Mouse (Mus musculus): Measurements from ENCODE around the gene Cep95. TPM values are rescaled to one million over a fixed set of nuclear protein-coding genes. Genes with fewer than 3 reads are reported as not detected.

Gene Cep95
- polyA plus RNA-seq, 1 experiment from 2014 or later = 10.0 TPM

- Histone ChIP-seq H3K4me1 (ENCODE audit: control insufficient read depth, low read depth, low read length) (no peaks in the 10 kb centered on the region; the same call in 1 of the 2 replicates), H3K9me3 (replicated peaks; ENCODE audit: control insufficient read depth, low read length) (no peaks in the 10 kb centered on the region), H3K9ac (ENCODE audit: low read depth, low read length) (no peak within 1 kb of the TSS), H3K27ac (ENCODE audit: low read length) (peak within 1 kb of the TSS; percentile 55), H3K4me2 (ENCODE audit: low read depth, low read length) (peak within 1 kb of the TSS; percentile 27; the same call in 1 of the 2 replicates), H3K27me3 (ENCODE audit: control insufficient read depth, insufficient read depth, low read depth, low read length) (peaks cover 2% of the 10 kb centered on the region; the same call in 1 of the 2 replicates), H3K4me3 (ENCODE audit: low read depth, low read length) (peak within 1 kb of the TSS; percentile 25), H3K36me3 (ENCODE audit: control insufficient read depth, insufficient read depth) (no peaks in the 10 kb centered on the region; the same call in 1 of the 2 replicates)
- ATAC-seq (ENCODE audit: low read depth) = 0 out of 2 replicates have a peak, but pooled peaks have one; percentile 21
- 20% methylated on average over 17 of the region's 17 CpGs for WGBS (ENCODE audit: insufficient replicate concordance)
These were observed 37.7 kb upstream of the Cep95 start, which contains the start of gene Milr1 for GRCm38 (mm10) chr11:106751039-106752018. Gene Milr1, plus strand, starts transcription at chr11:106751226.

DNA sequence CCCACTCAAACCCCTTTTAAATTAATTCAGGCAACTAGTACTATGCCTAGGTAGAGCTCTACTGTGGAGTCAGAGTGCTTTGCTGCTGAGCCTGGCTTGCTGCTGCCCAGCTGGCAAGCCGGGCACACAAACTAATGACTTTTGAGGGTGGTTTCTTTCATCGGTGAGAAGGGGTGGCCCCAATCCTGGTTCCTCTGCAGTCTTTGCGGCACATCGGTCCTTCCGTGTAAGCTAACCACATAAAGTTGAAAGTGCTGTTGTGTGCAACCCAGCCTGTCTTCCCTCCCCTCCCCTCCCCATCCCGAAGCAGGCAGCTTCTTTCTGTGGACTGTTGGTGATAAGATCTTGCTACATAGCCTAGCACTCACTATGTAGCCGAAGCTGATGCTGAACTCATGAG lies 36.9 kb upstream of the Cep95 start:
- 21% methylated on average over 7 of the region's 7 CpGs for WGBS (ENCODE audit: insufficient replicate concordance)
- peak overlapping the region; percentile 10; the same call in 1 of the 2 replicates for H3K4me2 ChIP-seq (ENCODE audit: low read depth, low read length)
- H3K27ac ChIP-seq (ENCODE audit: low read length) = peak overlapping the region; percentile 55
- H3K4me1 ChIP-seq (ENCODE audit: control insufficient read depth, low read depth, low read length) = no peaks in the 10 kb centered on the region; the same call in 1 of the 2 replicates
- no peaks in the 10 kb centered on the region; the same call in 1 of the 2 replicates for H3K36me3 ChIP-seq (ENCODE audit: control insufficient read depth, insufficient read depth)
- H3K4me3 ChIP-seq (ENCODE audit: low read depth, low read length) = peak overlapping the region; percentile 25
- peaks cover 2% of the 10 kb centered on the region; the same call in 1 of the 2 replicates for H3K27me3 ChIP-seq (ENCODE audit: control insufficient read depth, insufficient read depth, low read depth, low read length)
- no peak overlapping the region for H3K9ac ChIP-seq (ENCODE audit: low read depth, low read length)
- ATAC-seq (ENCODE audit: low read depth) = peak; percentile 30; the same call in 1 of the 2 replicates
- no peaks in the 10 kb centered on the region for H3K9me3 ChIP-seq (replicated peaks; ENCODE audit: control insufficient read depth, low read length)

DNA sequence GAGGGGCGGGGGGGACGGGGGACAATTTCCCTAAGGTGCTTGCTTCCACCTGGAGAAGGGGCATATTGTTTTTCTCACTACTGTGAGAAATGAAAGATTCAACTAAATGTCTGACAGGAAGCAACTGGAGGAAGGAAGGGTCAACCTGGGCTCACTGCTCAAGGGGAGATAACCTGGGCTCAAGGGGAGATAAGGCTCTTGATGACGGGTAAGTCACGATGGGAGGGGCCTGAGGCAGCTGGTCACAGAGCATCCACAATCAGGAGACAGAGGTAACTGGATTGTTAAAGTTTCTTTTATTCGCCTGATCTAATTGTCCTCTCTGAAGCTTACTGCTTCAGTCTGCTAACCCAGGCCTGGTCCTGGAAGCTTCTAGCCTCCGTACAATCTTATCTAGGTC lies 35.7 kb upstream of the Cep95 start:
- H3K27me3 ChIP-seq (ENCODE audit: control insufficient read depth, insufficient read depth, low read depth, low read length) = peaks cover 2% of the 10 kb centered on the region; the same call in 1 of the 2 replicates
- 51% methylated on average over 6 of the region's 6 CpGs for WGBS (ENCODE audit: insufficient replicate concordance)
- no peak for ATAC-seq (ENCODE audit: low read depth)

GRCm38 (mm10) chr11:106755583-106755982 lies 33.5 kb upstream of the Cep95 start:
- Histone ChIP-seq H3K4me2 (ENCODE audit: low read depth, low read length) (no peak overlapping the region), H3K36me3 (ENCODE audit: control insufficient read depth, insufficient read depth) (no peaks in the 10 kb centered on the region; the same call in 1 of the 2 replicates), H3K9ac (ENCODE audit: low read depth, low read length) (no peak overlapping the region), H3K27ac (ENCODE audit: low read length) (no peak overlapping the region), H3K9me3 (replicated peaks; ENCODE audit: control insufficient read depth, low read length) (no peaks in the 10 kb centered on the region), H3K27me3 (ENCODE audit: control insufficient read depth, insufficient read depth, low read depth, low read length) (peaks cover 2% of the 10 kb centered on the region; the same call in 1 of the 2 replicates), H3K4me3 (ENCODE audit: low read depth, low read length) (no peak overlapping the region), H3K4me1 (ENCODE audit: control insufficient read depth, low read depth, low read length) (no peaks in the 10 kb centered on the region; the same call in 1 of the 2 replicates)
- 47% methylated on average over 5 of the region's 5 CpGs for WGBS (ENCODE audit: insufficient replicate concordance)
- ATAC-seq (ENCODE audit: low read depth) = no peak

More for the DNA sequence above, 35.7 kb upstream of the Cep95 start:
- Histone ChIP-seq H3K4me1 (ENCODE audit: control insufficient read depth, low read depth, low read length) (no peaks in the 10 kb centered on the region; the same call in 1 of the 2 replicates), H3K9ac (ENCODE audit: low read depth, low read length) (no peak overlapping the region), H3K4me3 (ENCODE audit: low read depth, low read length) (no peak overlapping the region), H3K36me3 (ENCODE audit: control insufficient read depth, insufficient read depth) (no peaks in the 10 kb centered on the region; the same call in 1 of the 2 replicates), H3K9me3 (replicated peaks; ENCODE audit: control insufficient read depth, low read length) (no peaks in the 10 kb centered on the region), H3K27ac (ENCODE audit: low read length) (no peak overlapping the region), H3K4me2 (ENCODE audit: low read depth, low read length) (no peak overlapping the region)

GRCm38 (mm10) chr11:106759028-106759427 lies 30.0 kb upstream of the Cep95 start:
- WGBS (ENCODE audit: insufficient replicate concordance) = 52% methylated on average over 3 of the region's 3 CpGs
- H3K9me3 ChIP-seq (replicated peaks; ENCODE audit: control insufficient read depth, low read length) = no peaks in the 10 kb centered on the region
- no peaks in the 10 kb centered on the region; the same call in 1 of the 2 replicates for H3K36me3 ChIP-seq (ENCODE audit: control insufficient read depth, insufficient read depth)
- H3K27ac ChIP-seq (ENCODE audit: low read length) = 0 out of 2 replicates have a peak overlapping the region, but pooled peaks have one; percentile 0
- H3K9ac ChIP-seq (ENCODE audit: low read depth, low read length) = no peak overlapping the region
- no peaks in the 10 kb centered on the region for H3K27me3 ChIP-seq (ENCODE audit: control insufficient read depth, insufficient read depth, low read depth, low read length)
- H3K4me1 ChIP-seq (ENCODE audit: control insufficient read depth, low read depth, low read length) = no peaks in the 10 kb centered on the region; the same call in none of the 2 replicates
- no peak overlapping the region for H3K4me2 ChIP-seq (ENCODE audit: low read depth, low read length)
- ATAC-seq (ENCODE audit: low read depth) = no peak
- H3K4me3 ChIP-seq (ENCODE audit: low read depth, low read length) = no peak overlapping the region

DNA sequence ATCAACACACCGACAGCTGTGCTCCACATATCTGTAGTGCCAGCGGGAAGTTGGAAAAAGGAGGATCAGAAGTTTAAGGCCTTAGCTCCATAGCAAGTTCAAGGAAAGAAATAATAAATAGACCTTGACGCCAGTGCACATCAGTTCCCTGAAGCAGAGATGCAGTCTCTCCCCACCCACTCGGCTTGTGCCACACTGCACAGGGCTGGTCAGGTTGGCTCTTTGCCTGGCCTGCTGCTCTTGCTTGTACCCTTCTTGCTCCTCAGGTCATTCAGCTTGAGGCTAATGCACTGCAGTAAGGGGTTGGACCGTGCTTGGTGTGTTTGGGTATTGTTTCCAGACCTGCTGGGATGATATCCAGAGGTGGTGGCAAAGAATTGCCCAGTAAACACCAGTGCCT lies 28.5 kb upstream of the Cep95 start:
- no peak overlapping the region for H3K4me2 ChIP-seq (ENCODE audit: low read depth, low read length)
- WGBS (ENCODE audit: insufficient replicate concordance) = 77% methylated on average over 5 of the region's 5 CpGs
- no peak overlapping the region for H3K27ac ChIP-seq (ENCODE audit: low read length)
- no peaks in the 10 kb centered on the region for H3K27me3 ChIP-seq (ENCODE audit: control insufficient read depth, insufficient read depth, low read depth, low read length)
- no peak overlapping the region for H3K9ac ChIP-seq (ENCODE audit: low read depth, low read length)
- 0 out of 2 replicates have a peak, but pooled peaks cover 2% of the 10 kb centered on the region for H3K36me3 ChIP-seq (ENCODE audit: control insufficient read depth, insufficient read depth)
- no peaks in the 10 kb centered on the region for H3K9me3 ChIP-seq (replicated peaks; ENCODE audit: control insufficient read depth, low read length)
- no peak for ATAC-seq (ENCODE audit: low read depth)
- no peaks in the 10 kb centered on the region; the same call in none of the 2 replicates for H3K4me1 ChIP-seq (ENCODE audit: control insufficient read depth, low read depth, low read length)
- no peak overlapping the region for H3K4me3 ChIP-seq (ENCODE audit: low read depth, low read length)

- Histone ChIP-seq H3K9me3 (replicated peaks; ENCODE audit: control insufficient read depth, low read length) (no peaks in the 10 kb centered on the region), H3K27me3 (ENCODE audit: control insufficient read depth, insufficient read depth, low read depth, low read length) (no peaks in the 10 kb centered on the region), H3K4me2 (ENCODE audit: low read depth, low read length) (no peak overlapping the region), H3K27ac (ENCODE audit: low read length) (peak overlapping the region; percentile 66), H3K9ac (ENCODE audit: low read depth, low read length) (no peak overlapping the region), H3K36me3 (ENCODE audit: control insufficient read depth, insufficient read depth) (peaks cover 9% of the 10 kb centered on the region), H3K4me1 (ENCODE audit: control insufficient read depth, low read depth, low read length) (no peaks in the 10 kb centered on the region; the same call in none of the 2 replicates), H3K4me3 (ENCODE audit: low read depth, low read length) (no peak overlapping the region)
- ATAC-seq (ENCODE audit: low read depth) = peak; percentile 32; the same call in 1 of the 2 replicates
- WGBS (ENCODE audit: insufficient replicate concordance) = 10% methylated on average over 5 of the region's 5 CpGs
These were observed 26.8 kb upstream of the Cep95 start for GRCm38 (mm10) chr11:106762139-106762799.

DNA sequence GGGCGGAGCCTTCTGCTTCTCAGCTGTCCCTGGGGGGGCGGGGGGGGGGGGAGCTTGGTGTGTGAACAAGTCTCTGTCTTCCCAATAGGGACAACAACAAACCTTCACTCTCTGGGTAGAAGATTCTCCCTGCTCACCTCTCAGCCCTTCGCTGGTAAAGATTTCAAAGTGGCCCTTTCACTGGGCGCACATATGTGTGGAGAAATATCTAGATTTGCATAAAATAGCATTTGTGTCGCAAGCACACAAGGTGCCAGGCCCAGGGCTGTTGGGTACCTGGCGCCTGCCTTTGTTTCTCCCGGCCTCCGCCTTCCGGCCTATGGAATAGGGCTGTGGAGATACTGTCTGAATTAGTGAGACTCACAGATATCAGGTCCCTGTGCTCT lies 26.3 kb upstream of the Cep95 start:
- H3K27ac ChIP-seq (ENCODE audit: low read length) = peak overlapping the region; percentile 66; the same call in 1 of the 2 replicates
- H3K4me1 ChIP-seq (ENCODE audit: control insufficient read depth, low read depth, low read length) = no peaks in the 10 kb centered on the region; the same call in none of the 2 replicates
- H3K4me2 ChIP-seq (ENCODE audit: low read depth, low read length) = no peak overlapping the region
- H3K4me3 ChIP-seq (ENCODE audit: low read depth, low read length) = no peak overlapping the region
- peaks cover 14% of the 10 kb centered on the region for H3K36me3 ChIP-seq (ENCODE audit: control insufficient read depth, insufficient read depth)
- H3K27me3 ChIP-seq (ENCODE audit: control insufficient read depth, insufficient read depth, low read depth, low read length) = no peaks in the 10 kb centered on the region
- H3K9ac ChIP-seq (ENCODE audit: low read depth, low read length) = no peak overlapping the region
- H3K9me3 ChIP-seq (replicated peaks; ENCODE audit: control insufficient read depth, low read length) = no peaks in the 10 kb centered on the region
- ATAC-seq (ENCODE audit: low read depth) = no peak
- 37% methylated on average over 9 of the region's 9 CpGs for WGBS (ENCODE audit: insufficient replicate concordance)

Measured in liver, embryonic 16.5 days (tissue).